Mouse (Mus musculus): Measurements from ENCODE around the gene Akap14. TPM values are rescaled to one million over a fixed set of nuclear protein-coding genes. Genes with fewer than 3 reads are reported as not detected.
"Not testable (repeated sequence)": the region's sequence is repeated elsewhere in the genome, so short reads cannot be mapped to it uniquely, and the experiment has no call there.

Akap14 gene
- not detected in 2 replicates for polyA plus RNA-seq (2012; rRNA removed)

GRCm38 (mm10) chrX:37168742-37169141 lies at the start of gene Akap14:
Gene Akap14 (minus strand): TSS chrX:37168842.
- no peak for DNase-seq (ENCODE audit: extremely low spot score in 1 of 2, low spot score in 1 of 2)

GRCm38 (mm10) chrX:37210941-37211340 lies 42.3 kb upstream of the Akap14 start, which contains the start of gene Gm9:
Gene Gm9 (minus strand): TSS chrX:37211041.
- no peak for DNase-seq (ENCODE audit: extremely low spot score in 1 of 2, low spot score in 1 of 2)

DNA sequence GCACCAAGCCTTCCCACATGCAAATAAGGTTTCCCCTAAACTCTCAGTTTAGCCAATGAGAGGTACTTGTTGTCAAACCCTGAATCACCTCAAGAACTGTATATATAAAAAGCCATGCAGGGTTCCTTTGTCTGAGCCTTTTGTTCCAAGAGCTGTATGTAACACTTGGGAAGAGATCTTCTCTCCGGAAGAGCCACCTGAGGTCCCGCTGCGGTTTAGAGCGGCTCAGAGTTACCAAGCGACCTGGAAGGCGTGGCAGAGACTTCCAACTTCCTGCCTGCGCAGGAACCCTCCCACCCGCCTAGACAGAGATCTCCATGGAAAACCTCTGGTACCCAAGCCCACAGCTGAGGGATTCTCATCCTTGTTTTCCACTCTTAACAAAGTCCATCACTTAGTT lies 30.0 kb upstream of the Akap14 start:
- no peak for DNase-seq (ENCODE audit: extremely low spot score in 1 of 2, low spot score in 1 of 2)

DNA sequence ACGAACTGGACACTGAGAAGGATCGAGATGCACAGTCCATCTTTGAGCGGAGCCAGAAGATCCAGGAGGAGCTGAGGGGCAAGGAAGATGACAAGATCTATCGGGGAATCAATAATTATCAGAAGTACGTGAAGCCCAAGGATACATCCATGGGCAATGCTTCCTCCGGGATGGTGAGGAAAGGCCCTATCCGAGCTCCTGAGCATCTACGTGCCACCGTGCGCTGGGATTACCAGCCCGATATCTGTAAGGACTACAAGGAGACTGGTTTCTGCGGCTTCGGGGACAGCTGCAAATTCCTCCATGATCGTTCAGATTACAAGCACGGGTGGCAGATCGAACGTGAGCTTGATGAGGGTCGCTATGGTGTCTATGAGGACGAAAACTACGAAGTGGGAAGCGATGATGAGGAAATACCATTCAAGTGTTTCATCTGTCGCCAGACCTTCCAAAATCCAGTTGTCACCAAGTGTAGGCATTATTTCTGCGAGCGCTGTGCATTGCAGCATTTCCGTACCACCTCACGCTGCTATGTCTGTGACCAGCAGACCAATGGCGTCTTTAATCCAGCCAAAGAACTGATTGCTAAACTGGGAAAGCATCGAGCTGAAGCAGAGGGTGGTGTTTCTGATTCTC lies 23.2 kb upstream of the Akap14 start:
- peak in 1 of 2 experiments; percentile 11 for DNase-seq (ENCODE audit: extremely low spot score in 1 of 2, low spot score in 1 of 2)

- DNase-seq (ENCODE audit: extremely low spot score in 1 of 2, low spot score in 1 of 2) = peak; percentile 21 to 83
Observed at GRCm38 (mm10) chrX:37191105-37191743, 22.6 kb upstream of the Akap14 start, which contains the start of the genes Ndufa1 and Rnf113a1. Gene Ndufa1 (minus strand): TSS chrX:37191163. Gene Rnf113a1 (plus strand): TSS chrX:37191245.

DNA sequence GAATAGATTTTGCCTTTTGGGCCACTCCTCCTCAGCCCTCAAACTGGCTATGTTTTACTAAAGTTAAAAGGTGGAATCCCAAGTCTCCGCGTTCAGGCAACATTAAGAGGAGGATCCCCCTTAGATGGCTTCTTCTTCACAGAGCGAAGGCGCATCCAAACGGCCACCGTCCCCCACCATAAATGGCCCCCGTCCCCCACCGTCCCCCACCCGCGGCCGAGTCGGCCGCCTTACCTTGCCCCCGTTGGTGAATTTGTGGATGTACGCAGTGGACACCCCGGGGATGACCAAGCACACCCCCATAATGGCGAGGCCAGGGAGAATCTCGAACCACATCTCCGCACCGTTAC lies 22.1 kb upstream of the Akap14 start:
- DNase-seq (ENCODE audit: extremely low spot score in 1 of 2, low spot score in 1 of 2) = no peak

DNA sequence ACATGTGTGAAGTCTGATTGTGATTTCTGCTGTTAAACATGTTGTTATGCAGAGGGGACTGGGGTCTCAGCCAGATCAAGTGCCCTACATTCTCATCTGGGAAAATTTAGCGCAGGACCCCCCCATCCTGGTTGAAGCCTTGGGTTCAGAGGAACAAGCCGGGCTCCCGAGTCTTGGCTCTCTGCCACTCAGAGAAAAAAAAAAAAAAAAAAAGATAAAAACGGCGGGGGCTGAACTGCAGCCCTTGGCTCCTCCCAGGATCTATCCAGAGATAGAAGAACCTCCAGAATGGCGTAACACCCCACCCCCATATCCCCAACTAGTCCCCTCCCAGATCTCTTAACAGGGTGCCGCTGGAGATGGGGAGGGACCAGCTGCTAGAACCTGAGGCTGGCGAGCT lies 15.8 kb upstream of the Akap14 start:
- peak in 1 of 2 experiments; percentile 10 for DNase-seq (ENCODE audit: extremely low spot score in 1 of 2, low spot score in 1 of 2)

- peak in 1 of 2 experiments; percentile 46 for DNase-seq (ENCODE audit: extremely low spot score in 1 of 2, low spot score in 1 of 2)
Observed at GRCm38 (mm10) chrX:37167085-37167484, 1.6 kb downstream of the Akap14 start.

- DNase-seq (ENCODE audit: extremely low spot score in 1 of 2, low spot score in 1 of 2) = no peak
Observed at GRCm38 (mm10) chrX:37163115-37163514, 5.5 kb downstream of the Akap14 start.

DNA sequence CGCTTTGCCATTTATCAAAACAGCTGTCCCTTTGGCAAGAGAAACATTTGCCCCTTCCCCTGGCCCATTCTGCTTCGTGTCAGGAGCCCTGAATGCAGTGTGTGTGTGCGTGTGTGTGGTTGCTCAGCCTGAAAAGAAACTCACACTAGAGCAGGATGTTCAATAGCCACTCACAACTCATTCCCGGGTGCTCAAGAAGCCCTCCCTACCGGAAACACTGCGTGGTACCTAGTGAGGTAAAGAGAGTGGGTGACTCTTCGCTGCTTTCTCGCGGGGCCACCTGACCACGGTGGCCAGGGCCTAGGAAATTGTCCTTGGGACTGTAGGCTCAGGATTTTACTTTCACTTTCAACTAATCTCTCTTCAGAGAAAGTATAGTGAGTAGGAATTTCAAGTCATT lies 7.5 kb downstream of the Akap14 start:
- no peak for DNase-seq (ENCODE audit: extremely low spot score in 1 of 2, low spot score in 1 of 2)

- DNase-seq (ENCODE audit: extremely low spot score in 1 of 2, low spot score in 1 of 2) = no peak
Observed at GRCm38 (mm10) chrX:37157839-37158238, 10.8 kb downstream of the Akap14 start.

DNA sequence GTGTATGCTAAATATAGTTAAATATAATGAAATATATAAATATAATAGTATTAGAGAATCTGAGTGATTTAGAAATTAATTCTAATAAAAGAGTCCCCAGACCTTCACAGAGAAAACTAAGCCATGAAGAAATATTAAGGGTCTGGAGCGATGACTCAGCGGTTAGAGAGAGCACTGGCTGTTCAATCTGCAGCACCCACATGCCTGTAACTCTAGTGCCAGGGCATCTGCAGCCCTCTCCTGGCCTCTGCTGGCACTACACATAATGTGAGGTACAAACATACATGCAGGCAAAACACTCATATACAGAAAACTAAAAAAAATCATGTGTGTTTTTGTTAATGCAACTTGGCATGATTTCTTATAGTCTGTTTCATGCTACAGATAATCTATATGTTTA lies 23.7 kb downstream of the Akap14 start:
- DNase-seq (ENCODE audit: extremely low spot score in 1 of 2, low spot score in 1 of 2) = no peak

DNA sequence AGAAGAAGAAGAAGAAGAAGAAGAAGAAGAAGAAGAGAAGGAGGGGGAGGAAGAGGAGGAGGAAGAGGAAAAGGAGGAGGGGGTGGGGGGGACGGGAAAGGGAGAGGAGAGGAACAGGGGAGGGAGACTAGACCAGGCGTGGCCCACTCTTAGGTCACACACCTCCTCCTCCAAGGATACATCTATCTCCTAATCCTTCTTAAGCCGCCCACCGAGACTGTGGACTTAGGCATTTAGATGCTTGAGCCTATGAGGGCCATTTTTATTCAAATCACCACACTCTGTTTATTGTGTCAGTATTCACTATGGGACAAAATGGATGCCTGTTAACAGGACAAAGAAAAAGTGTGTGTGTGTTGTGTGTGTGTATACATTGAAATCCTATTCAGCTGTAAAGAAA lies 24.1 kb downstream of the Akap14 start:
- not testable (repeated sequence) for DNase-seq (ENCODE audit: extremely low spot score in 1 of 2, low spot score in 1 of 2)

DNA sequence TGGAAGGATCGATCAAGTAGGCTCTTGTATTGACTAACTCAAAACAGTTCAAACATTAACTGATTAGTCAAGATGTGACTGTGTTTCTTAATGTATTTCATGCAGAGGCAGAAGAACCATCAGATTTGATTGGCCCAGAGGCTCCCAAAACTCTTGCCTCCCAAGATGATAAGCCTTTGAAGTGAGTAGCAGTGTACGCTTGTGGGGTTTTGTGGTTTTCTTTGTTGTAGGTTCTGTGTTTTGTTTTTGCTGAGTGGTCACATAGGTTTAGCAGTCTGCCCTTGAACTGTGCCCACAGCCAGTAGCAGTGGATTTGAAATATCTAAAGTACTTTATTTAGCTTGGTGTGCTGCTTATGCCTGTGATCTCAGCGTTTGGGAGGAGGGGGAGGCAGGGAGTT lies 26.9 kb downstream of the Akap14 start:
- DNase-seq (ENCODE audit: extremely low spot score in 1 of 2, low spot score in 1 of 2) = no peak

- DNase-seq (ENCODE audit: extremely low spot score in 1 of 2, low spot score in 1 of 2) = peak; percentile 31 to 86
Observed at GRCm38 (mm10) chrX:37126671-37127358, 41.8 kb downstream of the Akap14 start, which contains the start of gene Nkap. Gene Nkap (plus strand): TSS chrX:37126795.

- no peak for DNase-seq (ENCODE audit: extremely low spot score in 1 of 2, low spot score in 1 of 2)
Observed at GRCm38 (mm10) chrX:37125511-37125910, 43.1 kb downstream of the Akap14 start.

DNA sequence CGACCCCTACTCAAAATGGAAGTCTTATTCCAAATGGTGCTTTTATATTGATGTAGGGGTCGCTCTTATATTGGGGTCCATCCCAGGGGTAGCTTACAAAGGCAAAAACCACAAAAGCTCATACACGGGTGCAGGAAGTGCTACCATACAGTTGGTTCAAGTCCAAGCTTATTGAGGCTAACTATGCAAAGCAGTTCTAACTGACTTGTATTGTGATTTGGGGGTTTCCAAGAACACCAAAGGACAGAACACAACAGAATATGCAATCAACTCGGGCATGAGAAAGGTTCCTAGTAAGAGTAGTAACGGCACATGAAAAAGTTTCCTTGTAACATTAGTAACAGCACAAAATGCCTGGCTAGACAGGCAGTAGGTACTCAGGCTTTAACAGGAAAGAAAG lies 48.4 kb downstream of the Akap14 start:
- no peak for DNase-seq (ENCODE audit: extremely low spot score in 1 of 2, low spot score in 1 of 2)

- no peak for DNase-seq (ENCODE audit: extremely low spot score in 1 of 2, low spot score in 1 of 2)
Observed at GRCm38 (mm10) chrX:37119585-37119984, 49.1 kb downstream of the Akap14 start.

DNA sequence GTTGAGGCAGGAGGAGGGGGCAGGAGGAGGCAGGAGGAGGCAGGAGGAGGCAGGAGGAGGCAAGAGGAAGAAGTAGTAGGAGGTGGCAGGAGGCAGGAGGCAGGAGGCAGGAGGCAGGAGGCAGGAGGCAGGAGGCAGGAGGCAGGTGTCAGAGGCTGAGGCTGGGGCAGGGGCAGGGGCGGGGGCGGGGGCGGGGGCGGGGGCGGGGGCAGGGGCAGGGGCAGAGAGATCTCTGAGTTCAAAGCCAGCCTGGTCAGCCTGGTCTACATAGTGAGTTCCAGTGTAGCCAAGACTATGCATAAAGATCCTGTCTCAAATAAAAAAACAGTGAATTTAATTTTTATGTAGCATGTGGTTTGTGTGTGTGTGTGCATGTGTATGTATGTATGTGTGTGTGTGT lies 51.6 kb downstream of the Akap14 start:
- DNase-seq (ENCODE audit: extremely low spot score in 1 of 2, low spot score in 1 of 2) = no peak

GRCm38 (mm10) chrX:37110881-37111193 lies 57.8 kb downstream of the Akap14 start:
- DNase-seq (ENCODE audit: extremely low spot score in 1 of 2, low spot score in 1 of 2) = no peak

DNA sequence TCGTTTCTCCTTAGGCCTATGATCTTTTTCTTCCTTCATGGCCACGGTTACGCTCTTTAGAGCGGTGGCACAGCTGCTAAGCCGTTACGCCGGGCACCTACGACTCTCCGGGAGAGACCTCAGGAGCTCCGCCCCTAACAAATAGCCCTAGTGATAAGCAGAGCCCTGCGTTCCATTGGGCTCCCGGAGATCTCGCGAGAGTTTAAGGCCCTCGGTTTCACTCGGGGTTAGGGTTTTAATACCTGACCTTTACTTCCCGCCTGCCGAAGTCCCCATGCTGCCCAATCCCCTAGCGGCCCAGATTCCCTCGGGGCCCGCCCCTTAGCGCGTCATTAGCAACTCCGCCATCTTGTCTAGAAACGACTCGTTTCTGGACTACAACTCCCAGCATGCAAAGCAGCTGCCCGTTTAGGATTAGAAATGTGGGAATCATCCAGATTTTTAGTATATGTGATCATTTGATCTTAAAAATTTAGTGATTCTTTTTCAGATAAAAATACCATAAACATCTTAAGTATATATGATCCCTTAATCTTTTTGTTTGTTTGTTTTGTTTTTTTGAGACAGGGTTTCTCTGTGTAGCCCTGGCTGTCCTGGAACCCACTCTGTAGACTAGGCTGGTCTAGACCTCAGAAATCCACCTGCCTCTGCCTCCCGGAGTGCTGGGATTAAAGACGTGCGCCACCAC lies 58.3 kb downstream of the Akap14 start, which contains the start of gene Upf3b:
Upf3b (minus strand) TSS at position 130 of the 688 bp plus-strand sequence.
- peak; percentile 89 to 92 for DNase-seq (ENCODE audit: extremely low spot score in 1 of 2, low spot score in 1 of 2)

Data from frontal cortex, adult 2 months (tissue).